Mouse (Mus musculus) C2C12 (cell line): Measurements from ENCODE around the gene Relb. TPM values are rescaled to one million over a fixed set of nuclear protein-coding genes. Genes with fewer than 3 reads are reported as not detected.
A peak's percentile ranks its signal among the peaks of the same experiment; 100 is the strongest.

Experiments
- H3K27me3 ChIP-seq: one replicate; pipeline ENCODE4 v1.6.1; 2011; ENCODE audit not compliant: control insufficient read depth, insufficient read depth, insufficient read length
- H3K36me3 ChIP-seq: one replicate; pipeline ENCODE4 v1.6.1; 2011; ENCODE audit not compliant: control insufficient read depth, insufficient read depth
- H3K4me3 ChIP-seq: one replicate; pipeline ENCODE4 v1.5.1; 2011; ENCODE audit warnings: mild to moderate bottlenecking, control low read depth; ENCODE audit not compliant: poor library complexity, insufficient read depth, severe bottlenecking
- H3K79me2 ChIP-seq: one replicate; pipeline ENCODE4 v1.6.1; 2011; ENCODE audit not compliant: control insufficient read depth, insufficient read depth
- H3K79me3 ChIP-seq: one replicate; pipeline ENCODE4 v1.6.1; 2011; ENCODE audit warnings: low read depth, control low read depth
- H3ac ChIP-seq: one replicate; pipeline ENCODE3; 2011; ENCODE audit warnings: low read depth; ENCODE audit not compliant: control insufficient read depth, insufficient read length
- CEBPB ChIP-seq: IDR thresholded peaks from one replicate; pipeline ENCODE4 v1.6.1; 2011; ENCODE audit warnings: low read depth, mild to moderate bottlenecking, control low read depth, moderate library complexity
- CTCF ChIP-seq: IDR thresholded peaks from one replicate; pipeline ENCODE4 v1.5.1; 2011; ENCODE audit not compliant: control insufficient read depth, insufficient read depth, insufficient read length
- FOSL1 ChIP-seq: IDR thresholded peaks from one replicate; pipeline ENCODE4 v1.8.0; 2011; ENCODE audit warnings: mild to moderate bottlenecking, low read length; ENCODE audit not compliant: poor library complexity, insufficient read depth, severe bottlenecking
- MAX ChIP-seq: IDR thresholded peaks from one replicate; pipeline ENCODE4 v1.6.1; 2011; ENCODE audit warnings: mild to moderate bottlenecking, control low read depth
- MYOD1 ChIP-seq: IDR thresholded peaks from one replicate; pipeline ENCODE4 v1.6.1; 2011; ENCODE audit warnings: low read depth; ENCODE audit not compliant: control insufficient read depth, insufficient read length
- MYOG ChIP-seq: IDR thresholded peaks from one replicate; pipeline ENCODE4 v1.6.1; 2011; ENCODE audit not compliant: control insufficient read depth, insufficient read length; ENCODE audit errors: extremely low read depth
- USF1 ChIP-seq: IDR thresholded peaks from one replicate; pipeline ENCODE4 v1.6.1; 2011; ENCODE audit warnings: low read depth, mild to moderate bottlenecking, control low read depth, moderate library complexity
- polyA plus RNA-seq: library from polyadenylated mRNA; unstranded; fragments of >200 nt; fragmentation: generic; extraction: Trizol; gene quantifications from one replicate; pipeline ENCODE4 v1.2.1, GENCODE M21; 2012; ENCODE audit warnings: missing spikeins

Gene Relb
- polyA plus RNA-seq, 1 experiment: 11.1 TPM

- H3K79me3 ChIP-seq: peaks cover 21% of the 10 kb centered on the region
- H3K4me3 ChIP-seq: peak within 1 kb of the TSS; percentile 92
- no peak for TF ChIP-seq CEBPB
- peak; percentile 12 for TF ChIP-seq MAX
- peaks cover 12% of the 10 kb centered on the region for H3K36me3 ChIP-seq
- no peaks in the 10 kb centered on the region for H3K27me3 ChIP-seq
- peaks cover 36% of the 10 kb centered on the region for H3K79me2 ChIP-seq
- H3ac ChIP-seq: peak within 1 kb of the TSS; percentile 92
Observed at GRCm38 (mm10) chr7:19603849-19604605, 25.2 kb downstream of the Relb start, which contains the start of gene Clasrp. Clasrp (minus strand) TSS chr7:19604486.

- Histone ChIP-seq H3K4me3 (no peak overlapping the region), H3K36me3 (peaks cover 12% of the 10 kb centered on the region), H3ac (peak overlapping the region; percentile 22), H3K27me3 (no peaks in the 10 kb centered on the region), H3K79me3 (peaks cover 21% of the 10 kb centered on the region), H3K79me2 (peaks cover 41% of the 10 kb centered on the region)
- TF ChIP-seq USF1: no peak
- TF ChIP-seq CEBPB: no peak
- no peak for TF ChIP-seq MYOG
- TF ChIP-seq FOSL1: no peak
- no peak for TF ChIP-seq CTCF
Observed at GRCm38 (mm10) chr7:19603055-19603454, 26.2 kb downstream of the Relb start.

GRCm38 (mm10) chr7:19600562-19600961, 28.7 kb downstream of the Relb start:
- H3K79me3 ChIP-seq: peaks cover 21% of the 10 kb centered on the region
- no peak overlapping the region for H3K4me3 ChIP-seq
- H3K36me3 ChIP-seq: peaks cover 12% of the 10 kb centered on the region

GRCm38 (mm10) chr7:19593061-19593730, 36.0 kb downstream of the Relb start:
- H3K4me3 ChIP-seq: no peak overlapping the region
- H3ac ChIP-seq: no peak overlapping the region
- TF ChIP-seq FOSL1 (no peak), CTCF (no peak), USF1 (no peak), CEBPB (no peak), MAX (no peak), MYOG (no peak), MYOD1 (no peak)
- peaks cover 23% of the 10 kb centered on the region for H3K79me2 ChIP-seq
- no peaks in the 10 kb centered on the region for H3K79me3 ChIP-seq
- H3K36me3 ChIP-seq: peaks cover 17% of the 10 kb centered on the region
- H3K27me3 ChIP-seq: no peaks in the 10 kb centered on the region

More at GRCm38 (mm10) chr7:19600562-19600961, 28.7 kb downstream of the Relb start:
- H3K79me2 ChIP-seq: peaks cover 55% of the 10 kb centered on the region
- no peaks in the 10 kb centered on the region for H3K27me3 ChIP-seq
- no peak overlapping the region for H3ac ChIP-seq
- no peak for TF ChIP-seq MYOD1
- TF ChIP-seq CEBPB: no peak
- TF ChIP-seq CTCF: no peak
- no peak for TF ChIP-seq MYOG
- TF ChIP-seq USF1: no peak
- TF ChIP-seq FOSL1: no peak
- TF ChIP-seq MAX: no peak

GRCm38 (mm10) chr7:19589917-19590316, 39.3 kb downstream of the Relb start:
- H3K79me3 ChIP-seq: no peaks in the 10 kb centered on the region
- no peaks in the 10 kb centered on the region for H3K27me3 ChIP-seq
- no peak overlapping the region for H3K4me3 ChIP-seq
- peaks cover under 1% of the 10 kb centered on the region for H3K79me2 ChIP-seq
- no peak overlapping the region for H3ac ChIP-seq
- TF ChIP-seq CTCF (peak; percentile 67), FOSL1 (no peak)
- peaks cover 23% of the 10 kb centered on the region for H3K36me3 ChIP-seq

- TF ChIP-seq CEBPB (no peak), MYOD1 (no peak), MYOG (no peak), MAX (no peak), USF1 (no peak), FOSL1 (no peak), CTCF (no peak)
- Histone ChIP-seq H3K4me3 (no peak overlapping the region), H3K36me3 (peaks cover 26% of the 10 kb centered on the region), H3ac (no peak overlapping the region), H3K79me3 (no peaks in the 10 kb centered on the region), H3K27me3 (no peaks in the 10 kb centered on the region), H3K79me2 (no peaks in the 10 kb centered on the region)
Observed at GRCm38 (mm10) chr7:19589207-19589606, 40.0 kb downstream of the Relb start.
